Mouse (Mus musculus): ENCODE measurements around the gene Psd. TPM values are rescaled to one million over a fixed set of nuclear protein-coding genes. Genes with fewer than 3 reads are reported as not detected.

Psd gene
- total and polyA plus RNA-seq, 3 experiments, result 0.60 to 1.6 (median 0.80) TPM

DNA sequence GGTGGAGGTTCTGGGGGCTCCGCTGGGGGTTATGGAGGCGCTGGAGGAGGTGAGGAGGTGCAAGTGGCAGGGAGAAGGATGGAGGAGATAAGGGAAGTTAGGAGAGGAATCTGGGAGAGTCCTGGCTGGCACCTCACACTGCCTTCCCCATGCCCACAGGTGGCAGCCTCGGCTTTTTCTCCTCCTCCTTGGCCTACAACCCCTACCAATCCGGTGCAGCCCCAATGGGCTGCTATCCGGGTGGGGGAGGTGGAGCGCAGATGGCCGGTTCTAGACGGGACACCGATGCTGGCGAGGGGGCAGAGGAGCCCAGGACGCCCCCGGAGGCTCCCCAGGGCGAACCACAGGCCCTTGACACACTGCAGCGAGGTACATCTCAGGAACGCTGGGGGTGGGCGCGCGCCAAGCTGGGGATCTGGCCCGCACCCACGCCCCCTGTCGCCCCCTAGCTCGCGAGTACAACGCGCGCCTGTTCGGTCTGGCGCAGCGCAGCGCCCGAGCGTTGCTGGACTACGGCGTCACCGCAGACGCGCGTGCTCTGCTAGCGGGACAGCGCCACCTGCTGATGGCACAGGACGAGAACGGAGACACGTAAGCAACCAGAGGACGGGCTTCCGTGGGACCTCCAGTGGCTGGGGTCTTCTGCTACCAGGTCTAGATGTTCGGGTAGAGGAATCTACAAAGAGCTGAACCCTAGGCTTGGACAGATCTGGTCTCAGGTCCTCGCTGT is 18.1 kb downstream of the Psd start:
- no peaks in the 10 kb centered on the region for H3K36me3 ChIP-seq (ENCODE audit: control insufficient read depth, insufficient read depth, low read length)
- TF ChIP-seq POLR2A (IDR thresholded peaks at IDR 0.05; ENCODE audit: insufficient read depth, low read depth, low read length), result no peak
- 0 out of 2 replicates have a peak, but pooled peaks have one; percentile 65 for TF ChIP-seq EP300 (IDR thresholded peaks at IDR 0.05; ENCODE audit: insufficient read depth, low read depth, low read length)
- TF ChIP-seq CTCF (IDR thresholded peaks at IDR 0.05), result peak; percentile 96
- peak overlapping the region; percentile 26; the same call in 1 of the 2 replicates for H3K4me3 ChIP-seq
- WGBS, result 8% methylated on average over 47 of the region's 47 CpGs
- no peaks in the 10 kb centered on the region for H3K27me3 ChIP-seq (ENCODE audit: control insufficient read depth, insufficient read depth, low read length)
- peak; percentile 85 to 88 for DNase-seq
- no peaks in the 10 kb centered on the region for H3K79me2 ChIP-seq (replicated peaks; ENCODE audit: control insufficient read depth, insufficient read depth, low read length)
- no peak overlapping the region for H3K27ac ChIP-seq
- peak overlapping the region; percentile 53 for H3K9ac ChIP-seq (ENCODE audit: low read depth, low read length)
- H3K4me1 ChIP-seq (ENCODE audit: control insufficient read depth, insufficient read depth, low read length), result no peaks in the 10 kb centered on the region; the same call in 1 of the 2 replicates
- intact Hi-C loops (cut with DNase I), result loop anchor here (2.0 to 10.0 kb wide), 2 partner anchors 136 to 174 kb away; no protein-coding TSS in a partner anchor

DNA sequence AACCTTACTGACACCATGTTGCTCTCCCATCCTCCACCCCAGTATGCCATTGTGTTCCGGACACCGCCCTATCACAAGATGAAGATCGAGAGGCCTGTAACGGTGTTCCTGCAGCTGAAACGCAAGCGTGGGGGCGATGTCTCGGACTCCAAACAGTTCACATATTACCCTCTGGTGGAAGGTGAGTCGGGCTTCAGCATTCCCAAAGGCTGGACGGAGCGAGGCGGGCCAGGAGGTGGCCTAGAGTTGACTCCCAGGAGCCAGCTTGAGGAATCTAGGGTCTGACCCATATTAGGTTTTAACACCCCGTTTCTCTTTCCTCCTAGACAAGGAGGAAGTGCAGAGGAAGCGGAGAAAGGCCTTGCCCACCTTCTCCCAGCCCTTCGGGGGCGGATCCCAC is 18.7 kb downstream of the Psd start:
- WGBS, result 86% methylated on average over 16 of the region's 16 CpGs
- H3K4me3 ChIP-seq, result no peak overlapping the region

DNA sequence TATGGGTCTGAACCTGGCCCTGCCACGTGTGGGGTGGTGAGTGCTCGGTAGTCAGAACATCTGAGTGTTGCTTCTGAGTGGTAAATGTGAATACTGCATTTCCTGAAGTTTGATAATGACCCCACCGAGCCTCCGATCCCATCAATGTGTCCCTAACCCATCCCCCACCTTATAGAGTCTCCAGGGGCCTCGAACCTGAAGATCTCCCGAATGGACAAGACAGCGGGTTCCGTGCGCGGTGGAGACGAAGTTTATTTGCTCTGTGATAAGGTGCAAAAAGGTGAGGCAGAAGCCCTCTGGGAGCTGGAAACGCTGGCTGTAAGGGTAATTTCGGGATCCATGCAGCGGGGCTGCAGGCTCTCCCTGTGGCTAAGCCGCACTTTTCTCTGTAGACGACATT is 19.2 kb downstream of the Psd start:
- DNase-seq, result peak in 1 of 2 experiments; percentile 19
- Histone ChIP-seq H3K9ac (ENCODE audit: low read depth, low read length) (no peak overlapping the region), H3K27ac (no peak overlapping the region), H3K36me3 (ENCODE audit: control insufficient read depth, insufficient read depth, low read length) (no peaks in the 10 kb centered on the region), H3K4me1 (ENCODE audit: control insufficient read depth, insufficient read depth, low read length) (no peaks in the 10 kb centered on the region; the same call in 1 of the 2 replicates), H3K27me3 (ENCODE audit: control insufficient read depth, insufficient read depth, low read length) (no peaks in the 10 kb centered on the region), H3K79me2 (replicated peaks; ENCODE audit: control insufficient read depth, insufficient read depth, low read length) (no peaks in the 10 kb centered on the region), H3K4me3 (no peak overlapping the region)
- WGBS, result 89% methylated on average over 16 of the region's 16 CpGs
- intact Hi-C loops (cut with DNase I), result loop anchor here (2.0 to 10.0 kb wide), 2 partner anchors 137 to 173 kb away; no protein-coding TSS in a partner anchor
- TF ChIP-seq EP300 (IDR thresholded peaks at IDR 0.05; ENCODE audit: insufficient read depth, low read depth, low read length) (no peak), CTCF (IDR thresholded peaks at IDR 0.05) (no peak), POLR2A (IDR thresholded peaks at IDR 0.05; ENCODE audit: insufficient read depth, low read depth, low read length) (no peak)

More for the DNA sequence above, 18.7 kb downstream of the Psd start:
- Histone ChIP-seq H3K9ac (ENCODE audit: low read depth, low read length) (no peak overlapping the region), H3K27ac (no peak overlapping the region), H3K79me2 (replicated peaks; ENCODE audit: control insufficient read depth, insufficient read depth, low read length) (no peaks in the 10 kb centered on the region), H3K36me3 (ENCODE audit: control insufficient read depth, insufficient read depth, low read length) (no peaks in the 10 kb centered on the region), H3K27me3 (ENCODE audit: control insufficient read depth, insufficient read depth, low read length) (no peaks in the 10 kb centered on the region), H3K4me1 (ENCODE audit: control insufficient read depth, insufficient read depth, low read length) (no peaks in the 10 kb centered on the region; the same call in 1 of the 2 replicates)
- no peak for TF ChIP-seq POLR2A (IDR thresholded peaks at IDR 0.05; ENCODE audit: insufficient read depth, low read depth, low read length)
- DNase-seq, result peak in 1 of 2 experiments; percentile 20
- intact Hi-C loops (cut with DNase I), result loop anchor here (2.0 to 10.0 kb wide), 2 partner anchors 136 to 174 kb away; no protein-coding TSS in a partner anchor

DNA sequence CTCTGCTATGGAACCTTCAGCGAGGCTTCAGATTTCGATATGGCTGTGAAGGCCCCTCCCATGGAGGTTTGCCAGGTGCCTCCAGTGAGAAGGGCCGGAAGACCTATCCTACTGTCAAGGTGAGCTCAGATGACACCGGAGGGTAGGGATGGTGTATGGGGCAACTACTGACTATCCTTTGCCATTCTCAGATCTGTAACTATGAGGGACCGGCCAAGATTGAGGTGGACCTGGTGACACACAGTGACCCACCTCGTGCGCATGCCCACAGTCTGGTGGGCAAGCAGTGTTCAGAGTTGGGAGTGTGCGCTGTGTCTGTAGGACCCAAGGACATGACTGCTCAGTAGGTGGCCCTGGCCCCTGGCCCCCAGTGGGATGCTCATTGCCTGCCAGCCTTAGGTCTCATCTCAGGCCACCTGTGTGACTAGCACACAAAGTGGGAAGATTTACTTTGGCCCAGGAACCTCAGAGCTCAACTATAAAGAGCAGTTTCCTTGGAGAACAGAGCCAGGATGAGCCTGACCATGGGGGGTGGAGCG is 20.1 kb downstream of the Psd start:
- H3K4me3 ChIP-seq, result no peak overlapping the region
- intact Hi-C loops (cut with DNase I), result loop anchor here (10.0 kb wide), 1 partner anchor 138 kb away; no protein-coding TSS in a partner anchor
- no peaks in the 10 kb centered on the region for H3K79me2 ChIP-seq (replicated peaks; ENCODE audit: control insufficient read depth, insufficient read depth, low read length)
- no peak for TF ChIP-seq POLR2A (IDR thresholded peaks at IDR 0.05; ENCODE audit: insufficient read depth, low read depth, low read length)
- no peak for TF ChIP-seq EP300 (IDR thresholded peaks at IDR 0.05; ENCODE audit: insufficient read depth, low read depth, low read length)
- no peak for TF ChIP-seq CTCF (IDR thresholded peaks at IDR 0.05)
- no peak overlapping the region for H3K27ac ChIP-seq
- no peaks in the 10 kb centered on the region for H3K27me3 ChIP-seq (ENCODE audit: control insufficient read depth, insufficient read depth, low read length)
- no peaks in the 10 kb centered on the region for H3K36me3 ChIP-seq (ENCODE audit: control insufficient read depth, insufficient read depth, low read length)
- H3K9ac ChIP-seq (ENCODE audit: low read depth, low read length), result no peak overlapping the region
- H3K4me1 ChIP-seq (ENCODE audit: control insufficient read depth, insufficient read depth, low read length), result no peaks in the 10 kb centered on the region; the same call in 1 of the 2 replicates
- peak in 1 of 2 experiments; percentile 14 for DNase-seq
- 94% methylated on average over 9 of the region's 9 CpGs for WGBS

DNA sequence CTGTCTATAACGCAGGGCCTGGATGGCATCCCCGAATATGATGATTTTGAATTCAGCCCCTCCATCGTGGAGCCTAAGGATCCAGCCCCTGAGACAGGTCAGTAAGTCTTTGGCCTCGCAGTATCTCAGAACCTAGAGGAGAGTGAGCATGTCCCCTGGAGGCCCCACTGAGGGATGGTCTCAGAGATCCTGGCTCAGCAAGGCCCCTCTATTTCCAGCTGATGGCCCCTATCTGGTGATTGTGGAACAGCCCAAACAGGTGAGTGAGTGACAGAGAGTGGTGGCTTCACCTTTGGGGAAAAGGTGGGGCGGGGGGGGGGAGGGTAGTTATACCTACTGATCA is 20.7 kb downstream of the Psd start:
- Histone ChIP-seq H3K27ac (peak overlapping the region; percentile 96; the same call in 1 of the 2 replicates), H3K4me3 (peak overlapping the region; percentile 95), H3K79me2 (replicated peaks; ENCODE audit: control insufficient read depth, insufficient read depth, low read length) (no peaks in the 10 kb centered on the region), H3K27me3 (ENCODE audit: control insufficient read depth, insufficient read depth, low read length) (no peaks in the 10 kb centered on the region), H3K9ac (ENCODE audit: low read depth, low read length) (peak overlapping the region; percentile 63), H3K36me3 (ENCODE audit: control insufficient read depth, insufficient read depth, low read length) (no peaks in the 10 kb centered on the region), H3K4me1 (ENCODE audit: control insufficient read depth, insufficient read depth, low read length) (no peaks in the 10 kb centered on the region; the same call in 1 of the 2 replicates)
- WGBS, result 58% methylated on average over 5 of the region's 5 CpGs
- intact Hi-C loops (cut with DNase I), result loop anchor here (10.0 kb wide), 1 partner anchor 139 kb away; no protein-coding TSS in a partner anchor
- DNase-seq, result no peak
- TF ChIP-seq CTCF (IDR thresholded peaks at IDR 0.05), result no peak
- TF ChIP-seq POLR2A (IDR thresholded peaks at IDR 0.05; ENCODE audit: insufficient read depth, low read depth, low read length), result no peak
- TF ChIP-seq EP300 (IDR thresholded peaks at IDR 0.05; ENCODE audit: insufficient read depth, low read depth, low read length), result no peak

Measured in heart, adult 2 months (tissue).